Comparison of ENCODE assay signal across 14 mouse cellular contexts in the genomic region with DNA sequence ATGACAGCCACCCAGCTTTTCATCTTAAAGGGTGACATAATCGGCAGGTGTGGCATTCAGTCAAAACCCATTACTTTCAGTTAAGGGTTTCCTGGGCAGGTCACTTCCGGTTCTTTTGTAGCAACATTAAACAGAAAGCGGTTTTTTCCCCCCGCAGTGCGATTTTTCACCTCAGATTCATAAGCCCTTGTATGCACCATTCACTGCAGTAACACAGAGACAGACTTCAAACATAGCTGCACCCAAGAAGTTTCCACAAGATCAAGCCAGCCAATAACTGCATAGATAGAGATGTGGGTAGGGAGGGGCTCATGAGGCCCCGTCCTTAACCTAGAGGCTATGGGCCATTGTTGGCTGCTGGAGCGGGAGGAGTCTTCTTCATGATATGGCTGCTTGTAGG.
A peak's percentile ranks its signal among the peaks of the same experiment; 100 is the strongest.
DNase-seq lines count a peak whose midpoint lies in the region; ATAC-seq lines count a peak whose summit lies in the region.
"Had no signal": no experiment of that assay in that cellular context is flagged by ENCODE, and none has a peak within 500 bp of the region (broad histone marks: within the 10 kb centered on the region; RNA-seq: fewer than 3 reads in every experiment).

No protein-coding gene starts in this region.

- peak; percentile 86 for DNase-seq in CD4-positive, CD25-positive, alpha-beta regulatory T cell, adult 2 months (ENCODE audit: low read depth, low spot score)
- peak; percentile 49 for DNase-seq in R1 (ENCODE audit: low read depth, low spot score)
- DNase-seq in thymus, postnatal 14 days = peak; percentile 56
- no peak for DNase-seq in urinary bladder, adult 2 months (ENCODE audit: low spot score)
- DNase-seq in heart, adult 11 months = no peak
- DNase-seq in urinary bladder, adult 18-20 months (ENCODE audit: low spot score in 2 of 2) = no peak
- DNase-seq: cerebellum, adult 11 months; gastrocnemius, postnatal 25 days; kidney, adult 11 months; kidney, postnatal 25 days; left cerebral cortex, postnatal 4 days; right cerebral cortex, adult 18-20 months had no signal

- peak; percentile 54 for ATAC-seq in megakaryocyte progenitor cell, adult 5-6 weeks (replicated peaks; ENCODE audit: poor library complexity)
- ATAC-seq: forebrain, embryonic 15.5 days had no signal

Comparison
In these comparisons a context has a peak if more than half of its experiments do, and no peak if none do; other contexts are left out.
1. DNase-seq: peak in CD4-positive, CD25-positive, alpha-beta regulatory T cell, adult 2 months (single experiment), R1 (single experiment) and thymus, postnatal 14 days (single experiment); none in urinary bladder, adult 2 months (single experiment), heart, adult 11 months (single experiment) and urinary bladder, adult 18-20 months (0 of 2).